Mouse (Mus musculus) CH12.LX (cell line): Measurements from ENCODE around the gene Rock2.

Experiments
- CHD2 ChIP-seq: IDR thresholded peaks from 2 replicates; pipeline ENCODE4 v1.6.1; 2011; ENCODE audit warnings: low read length, improper control_type of control experiment
- CTCF ChIP-seq, 2 experiments: IDR thresholded peaks in 1 of 2; conservative IDR thresholded peaks in 1 of 2; 2 replicates each; pipeline ENCODE4 v1.5.1; 2011 to 2012; ENCODE audit warnings: low read depth in 2 of 2, low read length in 2 of 2, improper control_type of control experiment in 1 of 2, inconsistent platforms in 1 of 2, mild to moderate bottlenecking in 1 of 2, moderate library complexity in 1 of 2
- EP300 ChIP-seq: IDR thresholded peaks from 2 replicates; pipeline ENCODE4 v1.6.1; 2011; ENCODE audit warnings: low read length, improper control_type of control experiment
- GABPA ChIP-seq: IDR thresholded peaks from 2 replicates; pipeline ENCODE4 v1.6.1; 2012; ENCODE audit warnings: low read depth, low read length, improper control_type of control experiment, inconsistent platforms; ENCODE audit not compliant: insufficient replicate concordance
- HCFC1 ChIP-seq: IDR thresholded peaks from 2 replicates; pipeline ENCODE4 v1.6.1; 2012; ENCODE audit warnings: low read depth, mild to moderate bottlenecking, inconsistent platforms, low read length, improper control_type of control experiment
- JUND ChIP-seq: conservative IDR thresholded peaks from 2 replicates; pipeline ENCODE4 v1.6.1; 2011; ENCODE audit warnings: low read depth, low read length, improper control_type of control experiment
- NELFE ChIP-seq: IDR thresholded peaks from 2 replicates; pipeline ENCODE4 v1.6.1; 2011; ENCODE audit warnings: low read depth, low read length, improper control_type of control experiment
- POLR2A ChIP-seq: IDR thresholded peaks from 2 replicates; pipeline ENCODE4 v1.6.1; 2011; ENCODE audit warnings: low read depth, mild to moderate bottlenecking, improper control_type of control experiment, low read length
- SIN3A ChIP-seq: IDR thresholded peaks from 2 replicates; pipeline ENCODE4 v1.6.1; 2012; ENCODE audit warnings: low read length, improper control_type of control experiment, inconsistent platforms
- USF2 ChIP-seq: conservative IDR thresholded peaks from 2 replicates; pipeline ENCODE4 v1.6.1; 2011; ENCODE audit warnings: low read depth, low read length, improper control_type of control experiment
- ZKSCAN1 ChIP-seq: IDR thresholded peaks from 2 replicates; pipeline ENCODE4 v1.6.1; 2012; ENCODE audit warnings: low read depth, inconsistent platforms, low read length, improper control_type of control experiment, borderline replicate concordance
- ZMIZ1 ChIP-seq: IDR thresholded peaks from 2 replicates; pipeline ENCODE4 v1.6.1; 2012; ENCODE audit warnings: low read depth, mild to moderate bottlenecking, inconsistent platforms, low read length, improper control_type of control experiment

- TF ChIP-seq EP300: no peak
- TF ChIP-seq USF2: no peak
- no peak for TF ChIP-seq NELFE
- TF ChIP-seq ZMIZ1: no peak
- TF ChIP-seq POLR2A: no peak
- no peak for TF ChIP-seq CTCF (conservative IDR thresholded peaks at IDR 0.05 in 1 of 2, IDR thresholded peaks at IDR 0.05 in 1 of 2; ENCODE audit: low read depth in 2 of 2, low read length in 2 of 2)
- no peak for TF ChIP-seq ZKSCAN1
- no peak for TF ChIP-seq GABPA
- TF ChIP-seq HCFC1: no peak
- TF ChIP-seq CHD2: no peak
- TF ChIP-seq JUND: no peak
- no peak for TF ChIP-seq SIN3A
Observed at GRCm38 (mm10) chr12:16875269-16875668, 19.4 kb upstream of the Rock2 start.
